Mouse (Mus musculus) cerebellum, adult 2 months (tissue): ENCODE results near the gene Adgrv1.

Experiments
- CTCF ChIP-seq: fragments of 200-500 bp; IDR thresholded peaks from 2 replicates; pipeline ENCODE4 v1.5.1; 2011; ENCODE audit warnings: low read depth, mild to moderate bottlenecking, control low read depth, low read length, moderate library complexity, borderline replicate concordance; ENCODE audit not compliant: insufficient read depth
- POLR2A ChIP-seq: fragments of 200-500 bp; IDR thresholded peaks from 2 replicates; pipeline ENCODE4 v1.6.1; 2011; ENCODE audit warnings: low read length, control low read depth, borderline replicate concordance; ENCODE audit not compliant: insufficient read depth

- TF ChIP-seq CTCF (no peak), POLR2A (no peak)
These were observed 488.5 kb downstream of the Adgrv1 start for GRCm38 (mm10) chr13:81144434-81144833.
